Mouse (Mus musculus) forebrain, embryonic 13.5 days (tissue): ENCODE measurements around the gene Icmt. TPM values are rescaled to one million over a fixed set of nuclear protein-coding genes. Genes with fewer than 3 reads are reported as not detected.
A peak's percentile ranks its signal among the peaks of the same experiment; 100 is the strongest.

Source experiments
- ATAC-seq: fragments of 200-750 bp; cut with Nextera tagmentation; 2 replicates; pipeline ENCODE4 v1.8.0; 2017
- H3K27ac ChIP-seq: fragments of 300-500 bp; sonication (generic); 2 replicates; pipeline ENCODE4 v1.5.1; 2015; ENCODE audit warnings: inconsistent platforms, mild to moderate bottlenecking, moderate library complexity
- H3K27me3 ChIP-seq: fragments of 300-500 bp; sonication (generic); 2 replicates; pipeline ENCODE4 v1.6.1; 2015; ENCODE audit warnings: mild to moderate bottlenecking, inconsistent platforms
- H3K36me3 ChIP-seq: fragments of 300-500 bp; sonication (generic); 2 replicates; pipeline ENCODE4 v1.6.1; 2015; ENCODE audit warnings: mild to moderate bottlenecking, inconsistent platforms; ENCODE audit not compliant: poor library complexity, severe bottlenecking
- H3K4me1 ChIP-seq: fragments of 300-500 bp; sonication (generic); 2 replicates; pipeline ENCODE4 v1.6.1; 2015; ENCODE audit warnings: inconsistent platforms
- H3K4me2 ChIP-seq: fragments of 300-500 bp; sonication (generic); 2 replicates; pipeline ENCODE4 v1.6.1; 2015; ENCODE audit warnings: inconsistent platforms, mild to moderate bottlenecking, moderate library complexity
- H3K4me3 ChIP-seq: fragments of 300-500 bp; sonication (generic); 2 replicates; pipeline ENCODE4 v1.5.1; 2015; ENCODE audit warnings: mild to moderate bottlenecking, inconsistent platforms
- H3K9ac ChIP-seq: fragments of 300-500 bp; sonication (generic); 2 replicates; pipeline ENCODE4 v1.6.1; 2015; ENCODE audit warnings: mild to moderate bottlenecking, inconsistent platforms
- H3K9me3 ChIP-seq: fragments of 300-500 bp; sonication (generic); replicated peaks from 2 replicates; pipeline ENCODE4 v1.6.1; 2016; ENCODE audit warnings: inconsistent platforms
- WGBS: fragments of 180-500 bp; shearing (Covaris S2); methylation state at CpG from one replicate; pipeline ENCODE4 v1.1.7; 2015; 5-methylcytosine and 5-hydroxymethylcytosine counted together
- polyA plus RNA-seq: library from polyadenylated mRNA; unstranded; fragments of >200 nt; fragmentation: Nextera tagmentation; extraction: Ambion mirVana; gene quantifications from 2 replicates; pipeline ENCODE4 v1.2.1, GENCODE M21; 2015

Gene Icmt
- polyA plus RNA-seq, 1 experiment from 2014 or later: 13.4 TPM

DNA sequence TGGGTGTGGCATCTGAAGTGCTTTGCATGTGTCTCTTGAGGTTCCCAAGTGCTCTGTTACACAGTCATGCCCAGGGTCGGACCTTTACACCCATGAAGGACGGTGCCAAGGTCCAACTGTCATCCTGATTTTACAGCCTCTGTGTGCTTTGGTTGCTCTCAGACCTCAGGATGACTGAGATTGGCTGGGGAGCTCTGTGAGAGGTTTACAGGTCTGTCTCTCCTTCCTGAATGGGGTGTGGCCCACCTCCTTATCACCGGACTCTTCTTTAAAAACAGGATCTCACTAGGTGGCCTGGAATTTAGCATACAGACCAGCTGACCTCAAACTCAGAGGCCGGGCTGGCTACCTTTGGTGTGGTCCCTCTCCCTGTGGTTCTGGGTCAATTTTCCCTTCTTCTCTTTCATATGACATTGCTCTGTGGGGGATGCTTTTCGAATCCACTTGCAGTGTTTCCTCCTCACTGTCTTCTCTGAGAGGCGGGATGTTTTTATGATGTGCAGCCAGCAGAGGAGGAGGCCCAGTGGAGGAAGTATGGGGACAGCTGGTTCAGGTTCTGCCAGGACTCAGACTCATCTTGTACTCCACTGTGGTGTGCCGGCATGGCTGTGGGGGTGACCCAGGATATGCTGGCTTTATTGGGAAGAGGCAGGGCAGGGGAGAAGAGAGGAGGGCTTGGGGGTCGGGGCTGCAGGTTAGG is 53.8 kb downstream of the Icmt start:
- Histone ChIP-seq H3K9ac (0 out of 2 replicates have a peak overlapping the region, but pooled peaks have one; percentile 34), H3K27ac (peak overlapping the region; percentile 93), H3K4me3 (no peak overlapping the region), H3K36me3 (no peaks in the 10 kb centered on the region), H3K27me3 (peaks cover 37% of the 10 kb centered on the region; the same call in 1 of the 2 replicates), H3K4me1 (peaks cover 43% of the 10 kb centered on the region), H3K9me3 (no peaks in the 10 kb centered on the region), H3K4me2 (peak overlapping the region; percentile 54)
- ATAC-seq: no peak
- 36% methylated on average over 8 of the region's 8 CpGs for WGBS

DNA sequence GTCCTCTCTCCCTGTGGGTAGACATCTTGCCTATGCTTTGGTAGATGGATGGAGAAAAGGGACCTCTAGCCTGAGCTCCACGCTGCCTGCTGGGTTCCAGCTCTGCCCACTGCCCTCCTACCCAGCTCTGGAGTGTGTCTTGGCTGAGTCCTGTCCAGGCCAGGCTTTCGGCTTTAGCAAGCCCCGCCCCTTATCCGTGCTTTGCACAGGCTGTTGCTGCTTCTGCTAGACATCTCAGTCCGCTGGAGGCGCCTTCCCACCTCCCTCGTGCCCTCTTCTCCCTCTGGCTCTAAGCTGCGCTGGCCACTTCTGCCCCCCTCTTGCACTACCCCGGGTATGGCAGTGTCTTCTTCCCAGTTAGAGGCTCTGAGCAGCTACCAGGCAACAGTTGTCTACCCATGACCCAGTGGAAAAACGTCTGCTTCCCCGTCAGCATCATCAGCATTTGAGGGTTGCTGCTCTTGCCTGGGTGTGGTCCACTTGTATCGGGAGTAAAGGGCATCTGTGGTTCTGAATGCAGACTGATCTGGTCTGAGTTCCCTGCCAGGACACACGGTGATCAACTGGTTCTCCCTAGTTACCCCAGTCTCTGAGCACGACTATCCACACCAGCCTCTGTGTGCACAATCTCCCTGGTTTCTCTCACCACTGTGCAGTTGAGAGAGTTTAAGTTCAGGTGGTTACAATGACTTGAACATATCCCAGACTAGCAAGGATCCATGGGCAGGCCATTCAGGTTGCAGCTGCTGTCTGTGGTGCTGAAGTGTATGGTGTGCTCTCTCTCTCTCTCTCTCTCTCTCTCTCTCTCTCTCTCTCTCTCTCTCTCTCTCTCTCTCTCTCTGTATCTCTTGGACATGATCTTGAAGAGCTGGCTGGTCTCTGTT is 54.6 kb downstream of the Icmt start:
- H3K27me3 ChIP-seq: peaks cover 39% of the 10 kb centered on the region; the same call in 1 of the 2 replicates

DNA sequence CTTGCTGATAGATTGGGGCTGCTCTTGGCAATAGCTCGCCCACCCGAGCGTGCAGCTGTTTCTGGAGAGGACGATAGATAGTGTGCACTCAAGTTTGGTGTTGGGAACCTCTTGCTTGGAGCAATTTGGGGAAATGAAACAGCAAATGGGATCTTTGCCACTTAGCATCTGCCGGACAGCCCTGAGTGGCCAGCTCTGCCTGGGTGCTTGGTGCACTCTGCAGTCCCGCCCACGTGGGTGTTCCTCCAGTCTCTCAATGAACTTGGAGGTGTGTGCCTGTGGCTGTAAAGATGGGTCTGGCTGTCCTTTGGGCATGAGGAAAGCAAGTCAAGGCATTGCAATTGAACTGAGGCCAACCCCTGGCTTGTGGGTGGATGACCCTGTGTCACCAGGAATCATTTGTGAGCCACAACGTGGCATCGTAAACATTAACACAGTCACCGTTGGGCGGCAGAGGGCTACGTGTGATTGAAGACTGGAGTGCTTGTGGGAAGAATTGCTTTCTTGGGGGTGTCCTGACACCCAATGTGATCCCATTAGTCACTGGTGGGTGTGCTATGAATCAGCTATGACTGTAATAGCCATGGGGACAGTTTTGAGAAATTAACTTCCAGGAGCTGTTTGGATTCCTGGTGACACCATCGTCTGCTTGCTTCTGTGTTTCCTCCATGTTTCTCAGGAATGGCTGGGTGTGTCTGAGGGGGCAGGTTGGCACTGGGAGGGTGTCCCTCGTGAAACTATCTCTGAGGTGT is 57.0 kb downstream of the Icmt start:
- Histone ChIP-seq H3K27me3 (peaks cover 38% of the 10 kb centered on the region; the same call in 1 of the 2 replicates), H3K36me3 (no peaks in the 10 kb centered on the region), H3K4me2 (no peak overlapping the region), H3K4me3 (no peak overlapping the region), H3K27ac (no peak overlapping the region), H3K4me1 (peaks cover 33% of the 10 kb centered on the region), H3K9ac (no peak overlapping the region), H3K9me3 (no peaks in the 10 kb centered on the region)
- no peak for ATAC-seq
- whole genome bisulfite sequencing: 85% methylated on average over 14 of the region's 14 CpGs

More for the DNA sequence above, 54.6 kb downstream of the Icmt start:
- no peaks in the 10 kb centered on the region for H3K9me3 ChIP-seq
- H3K4me3 ChIP-seq: no peak overlapping the region
- ATAC-seq: peak; percentile 19; the same call in 1 of the 2 replicates
- peak overlapping the region; percentile 54; the same call in 1 of the 2 replicates for H3K4me2 ChIP-seq
- H3K27ac ChIP-seq: peak overlapping the region; percentile 93
- WGBS: 8% methylated on average over 14 of the region's 14 CpGs
- H3K4me1 ChIP-seq: peaks cover 43% of the 10 kb centered on the region
- H3K9ac ChIP-seq: 0 out of 2 replicates have a peak overlapping the region, but pooled peaks have one; percentile 34
- no peaks in the 10 kb centered on the region for H3K36me3 ChIP-seq

DNA sequence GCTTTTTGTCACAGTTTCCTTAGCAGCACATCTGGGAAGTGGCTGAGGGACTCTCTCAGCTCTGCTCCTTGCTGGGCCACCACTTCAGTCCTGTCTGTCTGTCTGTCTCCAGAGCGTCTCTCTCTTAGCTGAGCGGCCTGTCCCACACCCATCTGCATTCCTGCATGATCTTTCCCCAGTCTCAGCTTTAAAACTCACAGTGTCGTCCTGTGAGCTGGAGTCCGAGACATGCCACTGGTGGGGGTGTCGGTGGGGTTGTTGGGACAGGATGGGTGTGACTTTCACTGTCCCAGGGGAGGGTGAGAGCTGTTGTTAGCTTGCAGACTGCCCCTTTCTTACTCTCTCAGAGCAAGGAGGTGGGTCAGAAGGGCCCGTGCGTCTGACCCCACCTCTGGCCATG is 58.6 kb downstream of the Icmt start:
- no peak for ATAC-seq
- WGBS: 82% methylated on average over 7 of the region's 7 CpGs
- peaks cover 40% of the 10 kb centered on the region; the same call in 1 of the 2 replicates for H3K27me3 ChIP-seq
- no peak overlapping the region for H3K9ac ChIP-seq
- H3K4me2 ChIP-seq: no peak overlapping the region
- no peaks in the 10 kb centered on the region for H3K9me3 ChIP-seq
- H3K36me3 ChIP-seq: no peaks in the 10 kb centered on the region
- H3K4me3 ChIP-seq: no peak overlapping the region
- no peak overlapping the region for H3K27ac ChIP-seq
- peaks cover 22% of the 10 kb centered on the region for H3K4me1 ChIP-seq

Other genes starting within 250 kb of the Icmt start
- gene Plekhg5, start 224.7 kb upstream of the Icmt start, polyA plus RNA-seq: 8.4 and 9.2 TPM in 2 replicates
- gene Tnfrsf25, start 181.3 kb upstream of the Icmt start, polyA plus RNA-seq: 0.38 and 0.88 TPM in 2 replicates
- gene Espn, start 144.9 kb upstream of the Icmt start, polyA plus RNA-seq: 0.10 and 0.13 TPM in 2 replicates
- gene Hes2, start 138.4 kb upstream of the Icmt start, polyA plus RNA-seq: not detected in 2 replicates
- gene Acot7, start 119.1 kb upstream of the Icmt start, polyA plus RNA-seq: 126 and 135 TPM in 2 replicates
- gene Gpr153, start 23.0 kb upstream of the Icmt start, polyA plus RNA-seq: 2.2 and 3.2 TPM in 2 replicates
- gene Hes3, start 5.6 kb upstream of the Icmt start, polyA plus RNA-seq: not detected in 2 replicates
- gene Rnf207, start 21.8 kb downstream of the Icmt start, polyA plus RNA-seq: 1.7 and 2.0 TPM in 2 replicates
- 265 and 331 TPM in 2 replicates for gene Rpl22, start 28.5 kb downstream of the Icmt start, polyA plus RNA-seq
- gene Chd5, start 41.4 kb downstream of the Icmt start, polyA plus RNA-seq: 20.1 and 21.0 TPM in 2 replicates
- gene Nphp4, start 179.5 kb downstream of the Icmt start, polyA plus RNA-seq: 4.4 and 5.2 TPM in 2 replicates
- gene Kcnab2, start 180.6 kb downstream of the Icmt start, polyA plus RNA-seq: 12.2 and 13.1 TPM in 2 replicates